Mouse (Mus musculus) midbrain, embryonic 12.5 days (tissue): ENCODE results near the gene Fam117a. TPM values are rescaled to one million over a fixed set of nuclear protein-coding genes. Genes with fewer than 3 reads are reported as not detected.
A peak's percentile ranks its signal among the peaks of the same experiment; 100 is the strongest.

Experiments
- ATAC-seq: fragments of 200-750 bp; cut with Nextera tagmentation; 2 replicates; pipeline ENCODE4 v1.8.0; 2017; ENCODE audit warnings: low read depth, moderate TSS enrichment, moderate library complexity; ENCODE audit not compliant: low FRiP score
- H3K27ac ChIP-seq: fragments of 300-500 bp; sonication (generic); replicated peaks from 2 replicates; pipeline ENCODE4 v1.5.1; 2016; ENCODE audit warnings: mild to moderate bottlenecking
- H3K27me3 ChIP-seq: fragments of 300-500 bp; sonication (generic); 2 replicates; pipeline ENCODE4 v1.6.1; 2016; ENCODE audit warnings: mild to moderate bottlenecking
- H3K36me3 ChIP-seq: fragments of 300-500 bp; sonication (generic); 2 replicates; pipeline ENCODE4 v1.6.1; 2016
- H3K4me1 ChIP-seq: fragments of 300-500 bp; sonication (generic); 2 replicates; pipeline ENCODE4 v1.6.1; 2016
- H3K4me2 ChIP-seq: fragments of 300-500 bp; sonication (generic); replicated peaks from 2 replicates; pipeline ENCODE4 v1.6.1; 2016; ENCODE audit warnings: mild to moderate bottlenecking, moderate library complexity
- H3K4me3 ChIP-seq: fragments of 300-500 bp; sonication (generic); 2 replicates; pipeline ENCODE4 v1.5.1; 2016; ENCODE audit warnings: mild to moderate bottlenecking
- H3K9ac ChIP-seq: fragments of 300-500 bp; sonication (generic); replicated peaks from 2 replicates; pipeline ENCODE4 v1.6.1; 2016; ENCODE audit warnings: mild to moderate bottlenecking, moderate library complexity
- H3K9me3 ChIP-seq: fragments of 300-500 bp; sonication (generic); 2 replicates; pipeline ENCODE4 v1.6.1; 2016; ENCODE audit warnings: mild to moderate bottlenecking
- WGBS: fragments of 180-500 bp; shearing (Covaris S2); methylation state at CpG from one replicate; pipeline ENCODE4 v1.1.7; 2016; 5-methylcytosine and 5-hydroxymethylcytosine counted together
- polyA plus RNA-seq: library from polyadenylated mRNA; unstranded; fragments of >200 nt; fragmentation: Nextera tagmentation; extraction: Ambion mirVana; gene quantifications from 2 replicates; pipeline ENCODE4 v1.2.1, GENCODE M21; 2016

Gene Fam117a
- 6.7 and 7.8 TPM in 2 replicates for polyA plus RNA-seq

DNA sequence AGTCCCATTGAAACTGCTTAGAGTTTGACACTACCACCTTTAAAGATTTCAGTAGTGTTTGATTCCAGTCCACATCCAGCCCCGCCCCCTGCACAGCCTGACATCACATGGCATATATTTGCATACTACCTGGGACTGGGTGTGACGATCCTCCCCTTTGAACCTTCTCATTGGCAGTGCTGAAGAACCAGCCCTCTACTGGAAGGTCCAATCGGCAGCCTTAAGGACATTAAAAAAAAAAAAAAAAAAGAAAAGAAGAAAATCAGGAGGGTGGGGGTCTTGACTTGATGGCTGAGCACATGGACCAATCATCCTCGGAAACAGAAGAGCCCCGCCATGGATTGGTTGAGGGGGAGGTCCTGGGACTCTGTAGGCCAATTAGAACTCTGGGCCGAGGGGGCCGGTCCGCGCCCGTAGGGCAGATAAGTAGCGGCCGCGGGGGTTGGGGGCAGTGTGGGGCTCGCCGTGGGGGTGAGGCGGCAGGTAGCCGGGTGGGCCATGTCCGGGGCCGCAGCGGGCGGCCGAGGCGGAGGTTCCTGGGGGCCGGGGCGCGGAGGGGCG is at the start of gene Fam117a:
TSS of gene Fam117a (plus strand) at position 451 of the 561 bp plus-strand sequence.
- peak within 1 kb of the TSS; percentile 93 for H3K4me3 ChIP-seq
- H3K9me3 ChIP-seq, result no peaks in the 10 kb centered on the region
- peak within 1 kb of the TSS; percentile 69 for H3K4me2 ChIP-seq
- H3K9ac ChIP-seq, result peak within 1 kb of the TSS; percentile 76
- no peak within 1 kb of the TSS; the same call in 1 of the 2 replicates for H3K27ac ChIP-seq
- WGBS, result 1% methylated on average over 24 of the region's 27 CpGs
- H3K4me1 ChIP-seq, result peaks cover 12% of the 10 kb centered on the region
- no peaks in the 10 kb centered on the region for H3K36me3 ChIP-seq
- peak; percentile 97 for ATAC-seq
- peaks cover 15% of the 10 kb centered on the region for H3K27me3 ChIP-seq

DNA sequence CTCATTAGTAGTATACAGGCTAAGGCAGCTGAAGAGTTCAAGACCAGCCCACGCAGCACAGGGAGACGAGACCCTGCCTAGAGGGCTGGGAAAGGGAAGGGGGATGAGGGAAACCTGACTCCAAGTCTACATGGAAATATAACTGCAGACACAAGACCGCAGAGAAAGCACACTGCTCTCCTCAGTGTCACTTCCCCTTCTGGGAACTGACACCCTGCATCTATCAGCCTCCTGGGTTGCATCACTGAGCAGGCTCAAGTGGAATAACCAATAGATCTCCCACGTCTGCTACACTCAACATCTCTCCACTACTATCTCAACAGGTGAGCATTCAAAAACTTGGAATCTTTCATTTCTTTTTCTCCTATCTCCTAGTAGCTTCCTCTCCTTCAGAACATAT is 44.8 kb upstream of the Fam117a start:
- WGBS, result 80% methylated on average over 4 of the region's 4 CpGs
- peaks cover 67% of the 10 kb centered on the region for H3K36me3 ChIP-seq
- no peak overlapping the region for H3K4me3 ChIP-seq
- ATAC-seq, result no peak
- no peaks in the 10 kb centered on the region for H3K27me3 ChIP-seq
- H3K27ac ChIP-seq, result no peak overlapping the region
- H3K9ac ChIP-seq, result no peak overlapping the region
- no peak overlapping the region for H3K4me2 ChIP-seq
- no peaks in the 10 kb centered on the region for H3K4me1 ChIP-seq
- no peaks in the 10 kb centered on the region for H3K9me3 ChIP-seq

DNA sequence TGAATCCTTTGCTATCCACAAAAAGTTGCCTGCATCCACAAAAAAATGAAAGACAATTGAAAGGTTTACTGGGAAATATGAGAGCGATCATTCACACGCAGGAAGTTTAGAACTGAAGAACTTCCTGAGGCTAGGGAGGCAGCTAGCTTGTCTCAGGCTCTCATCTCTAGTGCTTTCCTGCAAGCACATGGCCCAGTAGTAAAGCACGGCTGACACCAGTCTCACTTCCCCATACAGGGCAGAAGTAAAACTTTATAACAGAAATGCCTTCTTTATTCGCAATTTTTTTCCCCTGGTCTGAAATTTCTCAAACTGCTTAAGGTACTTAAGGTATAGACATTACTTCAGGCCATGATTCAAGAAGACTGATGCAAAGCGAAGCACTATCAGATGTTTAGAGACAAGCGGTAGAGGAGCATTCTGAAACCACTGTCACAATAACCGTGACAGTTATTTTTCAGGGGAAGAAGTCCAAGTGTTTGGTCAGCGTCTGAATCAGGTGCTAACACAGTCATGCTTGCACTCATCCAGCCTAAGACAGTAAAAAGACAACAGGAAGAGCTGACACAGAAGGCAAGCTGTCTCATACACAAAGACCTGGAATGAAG is 43.7 kb upstream of the Fam117a start:
- no peaks in the 10 kb centered on the region for H3K4me1 ChIP-seq
- H3K9ac ChIP-seq, result no peak overlapping the region
- 91% methylated on average over 8 of the region's 8 CpGs for WGBS
- no peak overlapping the region for H3K27ac ChIP-seq
- H3K27me3 ChIP-seq, result no peaks in the 10 kb centered on the region
- no peak overlapping the region for H3K4me2 ChIP-seq
- no peak overlapping the region for H3K4me3 ChIP-seq
- H3K9me3 ChIP-seq, result no peaks in the 10 kb centered on the region
- no peak for ATAC-seq
- H3K36me3 ChIP-seq, result peaks cover 65% of the 10 kb centered on the region

DNA sequence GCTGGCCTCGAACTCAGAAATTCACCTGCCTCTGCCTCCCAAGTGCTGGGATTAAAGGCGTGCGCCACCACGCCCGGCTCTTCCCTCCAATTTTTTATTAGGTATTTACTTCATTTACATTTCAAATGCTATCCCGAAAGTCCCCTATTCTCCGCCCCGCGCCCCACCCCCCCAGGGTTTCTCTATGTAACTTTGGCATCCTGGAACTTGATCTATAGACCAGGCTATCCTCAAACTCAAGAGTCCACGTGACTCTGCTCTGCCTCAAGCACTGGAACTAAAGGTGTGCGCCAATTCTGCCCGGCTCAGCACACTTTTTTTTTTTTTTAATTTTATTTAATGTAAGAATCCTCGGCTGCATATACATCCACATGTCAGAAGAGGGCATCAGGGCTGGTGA is 41.1 kb upstream of the Fam117a start:
- Histone ChIP-seq H3K4me2 (no peak overlapping the region), H3K36me3 (peaks cover 72% of the 10 kb centered on the region), H3K9me3 (no peaks in the 10 kb centered on the region), H3K9ac (no peak overlapping the region), H3K27ac (no peak overlapping the region), H3K4me1 (no peaks in the 10 kb centered on the region), H3K27me3 (no peaks in the 10 kb centered on the region), H3K4me3 (no peak overlapping the region)
- WGBS, result 96% methylated on average over 13 of the region's 13 CpGs
- no peak for ATAC-seq

DNA sequence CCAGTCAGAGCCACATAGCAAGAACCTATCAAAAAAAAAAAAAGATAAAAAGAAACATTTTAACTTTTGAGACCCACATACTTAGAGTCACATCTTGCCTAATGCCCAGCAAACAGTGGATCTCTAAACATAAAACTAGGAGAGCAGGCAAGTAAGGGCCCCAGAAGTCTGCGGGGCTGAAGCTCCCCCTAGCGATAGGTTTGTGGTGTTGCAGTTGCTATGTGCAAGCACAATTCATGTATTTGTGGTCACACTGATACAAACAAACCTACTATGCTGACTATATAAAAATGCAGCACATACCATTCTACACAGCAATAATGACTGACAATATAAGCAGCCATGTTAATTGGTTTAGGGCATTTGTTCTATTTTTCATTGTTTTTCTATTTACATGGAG is 38.7 kb upstream of the Fam117a start:
- WGBS, result 23% methylated on average over 2 of the region's 2 CpGs
- no peaks in the 10 kb centered on the region for H3K9me3 ChIP-seq
- H3K27me3 ChIP-seq, result no peaks in the 10 kb centered on the region
- no peaks in the 10 kb centered on the region for H3K4me1 ChIP-seq
- ATAC-seq, result no peak
- no peak overlapping the region for H3K4me2 ChIP-seq
- peaks cover 75% of the 10 kb centered on the region for H3K36me3 ChIP-seq
- H3K4me3 ChIP-seq, result no peak overlapping the region
- no peak overlapping the region for H3K9ac ChIP-seq
- no peak overlapping the region for H3K27ac ChIP-seq

DNA sequence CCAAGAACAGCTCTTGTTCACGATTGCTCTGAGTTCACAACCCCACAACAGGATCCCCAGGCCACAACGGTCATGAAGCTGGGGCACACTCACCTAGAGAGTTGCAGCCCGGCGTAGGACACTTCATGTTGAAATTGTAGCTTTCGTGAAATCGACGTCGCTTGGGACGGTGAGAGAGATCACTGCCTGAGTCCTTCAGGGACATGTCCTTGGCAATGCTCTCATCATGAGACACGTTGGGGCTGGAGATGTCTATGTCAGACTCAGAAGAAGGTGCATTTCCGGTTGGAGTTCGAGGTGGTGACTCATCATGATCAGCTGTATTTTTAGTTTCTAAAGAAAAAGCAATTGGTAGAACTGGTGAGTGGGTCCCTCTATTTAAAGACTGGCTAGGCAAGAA is 36.9 kb upstream of the Fam117a start:
- no peaks in the 10 kb centered on the region for H3K9me3 ChIP-seq
- peaks cover 71% of the 10 kb centered on the region for H3K36me3 ChIP-seq

DNA sequence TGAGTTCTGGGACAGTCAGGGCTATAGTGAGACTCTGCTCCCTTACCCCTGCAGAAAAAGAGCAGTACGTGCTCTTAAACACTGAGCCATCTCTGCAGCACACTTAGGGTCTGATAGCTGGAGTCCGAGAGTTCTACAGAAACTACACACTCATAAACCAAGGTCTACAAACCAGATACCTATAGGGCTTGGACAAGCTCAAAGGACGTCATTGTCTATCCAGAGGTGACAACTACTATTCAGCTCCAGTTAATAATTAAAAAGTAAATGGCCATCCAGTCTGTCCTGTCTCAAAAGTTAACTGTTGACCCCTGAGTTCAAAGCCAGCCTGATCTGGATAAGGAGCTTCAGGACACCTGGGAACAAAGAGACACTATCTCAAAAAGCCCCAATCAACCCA is 35.0 kb upstream of the Fam117a start:
- no peak overlapping the region for H3K4me3 ChIP-seq
- no peak overlapping the region for H3K4me2 ChIP-seq
- no peak overlapping the region for H3K27ac ChIP-seq
- H3K9ac ChIP-seq, result no peak overlapping the region
- H3K4me1 ChIP-seq, result no peaks in the 10 kb centered on the region
- H3K27me3 ChIP-seq, result no peaks in the 10 kb centered on the region
- WGBS, result 89% methylated on average over 3 of the region's 3 CpGs
- no peak for ATAC-seq
- peaks cover 82% of the 10 kb centered on the region for H3K36me3 ChIP-seq
- no peaks in the 10 kb centered on the region for H3K9me3 ChIP-seq

More for the DNA sequence above, 36.9 kb upstream of the Fam117a start:
- H3K4me1 ChIP-seq, result no peaks in the 10 kb centered on the region
- WGBS, result 96% methylated on average over 12 of the region's 12 CpGs
- H3K27me3 ChIP-seq, result no peaks in the 10 kb centered on the region
- no peak overlapping the region for H3K4me3 ChIP-seq
- no peak overlapping the region for H3K4me2 ChIP-seq
- no peak for ATAC-seq
- no peak overlapping the region for H3K27ac ChIP-seq
- no peak overlapping the region for H3K9ac ChIP-seq

DNA sequence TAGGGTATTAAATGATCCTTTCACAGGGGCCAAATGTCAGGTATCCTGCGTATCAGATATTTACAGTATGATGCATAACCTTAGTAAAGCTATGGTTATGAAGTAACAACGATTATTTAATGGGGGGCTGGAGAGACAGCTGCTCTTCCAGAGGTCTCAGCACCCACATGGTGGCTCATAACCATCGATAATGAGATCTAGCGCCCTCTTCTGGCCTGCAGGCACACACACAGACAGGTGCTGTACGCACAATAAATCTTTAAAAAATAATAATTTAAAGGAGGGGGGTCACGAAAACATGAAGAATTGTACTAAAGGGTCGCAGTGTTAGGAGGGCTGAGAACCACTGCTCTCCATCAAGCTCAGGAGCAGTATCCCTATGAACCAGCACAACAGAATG is 31.2 kb upstream of the Fam117a start:
- Histone ChIP-seq H3K36me3 (peaks cover 48% of the 10 kb centered on the region), H3K9me3 (no peaks in the 10 kb centered on the region), H3K4me3 (no peak overlapping the region), H3K4me2 (no peak overlapping the region), H3K9ac (no peak overlapping the region), H3K27me3 (no peaks in the 10 kb centered on the region), H3K4me1 (peaks cover 14% of the 10 kb centered on the region), H3K27ac (no peak overlapping the region)
- 91% methylated on average over 7 of the region's 7 CpGs for WGBS
- no peak for ATAC-seq

DNA sequence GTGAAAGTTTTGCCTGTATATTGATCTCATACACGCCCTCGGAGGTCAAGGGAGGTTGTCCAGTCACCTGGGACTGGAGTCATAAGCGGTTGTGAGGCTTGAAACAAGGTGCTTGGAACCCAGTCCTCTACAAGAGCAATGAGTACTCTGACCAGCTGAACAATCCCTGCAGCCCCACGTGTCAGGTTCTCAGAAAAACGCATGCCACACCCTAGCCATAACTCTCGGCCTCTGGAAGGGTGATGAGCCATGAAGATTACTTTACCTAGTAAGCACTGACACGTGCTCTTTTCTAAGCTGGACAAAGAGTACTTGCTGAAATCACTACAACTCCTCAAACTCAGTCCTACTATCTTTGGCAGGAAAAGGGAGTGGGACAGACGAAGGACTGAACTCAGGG is 29.3 kb upstream of the Fam117a start:
- no peak for ATAC-seq
- peaks cover 29% of the 10 kb centered on the region for H3K4me1 ChIP-seq
- peaks cover 29% of the 10 kb centered on the region for H3K36me3 ChIP-seq
- 89% methylated on average over 8 of the region's 8 CpGs for WGBS
- H3K27me3 ChIP-seq, result no peaks in the 10 kb centered on the region
- H3K27ac ChIP-seq, result no peak overlapping the region
- no peak overlapping the region for H3K9ac ChIP-seq
- no peaks in the 10 kb centered on the region for H3K9me3 ChIP-seq
- H3K4me3 ChIP-seq, result no peak overlapping the region
- H3K4me2 ChIP-seq, result no peak overlapping the region

DNA sequence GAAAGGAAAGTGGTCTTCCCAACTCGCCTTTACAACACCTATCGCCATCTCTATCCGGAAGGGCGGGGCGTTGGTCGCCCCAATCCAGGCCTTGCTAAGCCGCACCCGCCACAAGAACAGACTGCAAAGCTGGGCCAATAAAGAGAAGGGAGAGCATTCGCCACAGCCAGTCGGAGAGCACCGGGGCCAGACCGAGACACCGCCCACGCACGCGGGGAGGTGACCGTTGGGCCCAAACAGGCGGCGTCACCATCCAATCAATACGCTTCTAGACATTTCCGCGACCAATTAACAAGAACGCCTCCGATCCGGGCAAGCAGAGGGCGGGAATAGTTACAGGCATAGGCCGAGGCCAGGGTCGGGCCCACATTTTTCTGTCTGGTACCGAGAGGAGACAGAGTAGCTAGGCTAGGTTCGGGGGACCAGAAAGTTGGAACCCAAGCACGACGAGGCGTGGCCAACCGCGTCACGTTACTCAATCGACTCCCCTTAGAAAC is 27.3 kb upstream of the Fam117a start:
- H3K9me3 ChIP-seq, result no peaks in the 10 kb centered on the region
- peak; percentile 94 for ATAC-seq
- H3K27ac ChIP-seq, result peak overlapping the region; percentile 93
- under 1% methylated on average over 37 of the region's 37 CpGs for WGBS
- peaks cover 29% of the 10 kb centered on the region for H3K4me1 ChIP-seq
- H3K27me3 ChIP-seq, result no peaks in the 10 kb centered on the region
- peaks cover 14% of the 10 kb centered on the region for H3K36me3 ChIP-seq
- H3K9ac ChIP-seq, result peak overlapping the region; percentile 93
- H3K4me2 ChIP-seq, result peak overlapping the region; percentile 75
- peak overlapping the region; percentile 90 for H3K4me3 ChIP-seq

DNA sequence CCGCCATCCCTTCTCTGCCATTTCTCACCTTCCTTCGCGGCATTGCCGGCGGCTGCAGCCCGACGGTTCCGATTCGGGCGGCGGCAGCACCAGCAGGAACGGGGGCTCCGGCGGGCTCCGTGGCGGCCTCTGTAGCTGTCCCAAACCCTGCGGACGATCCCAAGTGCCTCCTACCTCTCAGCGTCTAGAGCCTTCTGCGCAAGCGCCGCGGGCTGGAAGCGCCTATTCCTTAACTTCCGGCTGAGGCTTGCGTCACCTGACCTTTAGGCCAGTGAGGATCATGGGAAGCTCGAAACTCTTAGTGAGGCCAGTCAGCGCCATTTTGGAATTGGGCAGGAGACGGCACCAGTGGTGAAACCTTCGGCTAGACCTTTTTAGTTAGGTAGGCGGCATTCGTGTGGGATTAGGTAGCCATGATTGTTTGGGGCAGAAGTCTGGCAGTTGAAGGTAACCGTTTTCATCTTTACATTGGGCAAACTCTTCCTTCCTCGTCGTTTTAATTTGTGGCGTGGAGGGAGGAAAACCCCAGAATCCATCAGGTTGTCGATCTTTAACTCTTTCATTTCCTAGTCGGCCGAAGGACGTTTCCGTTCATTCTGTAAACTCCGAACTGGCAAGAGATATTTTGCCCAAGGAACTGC is 26.7 kb upstream of the Fam117a start, which contains the start of gene Kat7:
TSS of gene Kat7 (minus strand) at position 240 of the 641 bp plus-strand sequence.
- Histone ChIP-seq H3K4me2 (peak within 1 kb of the TSS; percentile 75), H3K4me3 (peak within 1 kb of the TSS; percentile 90), H3K36me3 (peaks cover 10% of the 10 kb centered on the region), H3K4me1 (peaks cover 29% of the 10 kb centered on the region), H3K27ac (peak within 1 kb of the TSS; percentile 93), H3K9me3 (no peaks in the 10 kb centered on the region), H3K27me3 (no peaks in the 10 kb centered on the region), H3K9ac (peak within 1 kb of the TSS; percentile 93)
- peak; percentile 92 for ATAC-seq
- under 1% methylated on average over 42 of the region's 42 CpGs for WGBS
